1 mouse cellular context compared by ENCODE assay signal in the genomic region with DNA sequence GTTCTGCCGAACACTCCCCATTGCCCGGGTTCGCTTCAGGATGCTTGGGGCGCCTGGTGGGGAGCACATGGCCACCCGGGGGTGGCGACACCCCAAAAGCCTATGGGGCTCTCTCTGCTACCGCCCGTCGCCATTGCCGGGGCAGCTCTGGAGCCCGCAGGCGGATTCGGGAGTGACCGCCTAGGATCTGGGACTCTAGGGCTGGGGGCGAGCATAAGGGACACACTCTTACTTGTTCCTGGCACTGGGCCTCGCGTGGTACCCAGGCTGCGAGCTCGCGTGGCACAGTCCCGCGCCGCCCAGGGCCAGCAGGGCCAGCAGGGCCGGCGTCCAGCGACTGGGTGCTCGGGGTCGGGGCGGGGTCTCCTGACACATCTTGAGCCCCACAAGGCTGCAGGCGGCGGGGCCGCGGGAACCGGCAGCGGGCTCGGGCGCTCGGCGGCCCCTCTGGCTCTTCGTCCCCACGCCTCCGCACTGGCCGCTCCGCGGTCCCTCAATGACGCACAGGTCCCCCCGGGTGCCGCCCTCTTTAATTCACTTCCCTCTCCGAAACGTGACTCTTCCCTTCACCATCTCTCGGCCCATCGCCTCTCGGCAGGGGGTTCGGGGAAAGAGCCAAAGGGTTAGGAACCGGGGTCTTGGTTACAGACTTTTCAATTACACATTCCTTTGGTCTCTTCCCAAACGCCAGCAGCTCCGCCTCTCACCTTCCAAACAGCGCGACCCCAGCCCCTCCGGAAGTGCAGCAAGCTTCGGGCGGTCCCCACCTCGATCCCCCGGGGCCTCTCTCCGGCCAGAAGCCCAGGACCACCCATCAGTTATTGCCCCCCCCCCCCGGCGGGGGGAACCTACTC.
TF ChIP-seq lines count a peak whose summit lies in the region.

No protein-coding gene starts in this region.

TF ChIP-seq in MEL, 35 proteins besides CTCF, POLR2A, EP300 and RAD21 (continued from another document):
- TF ChIP-seq NELFE (IDR thresholded peaks at IDR 0.05; ENCODE audit: low read depth, low read length) = peak; percentile 60; the same call in 1 of the 2 replicates
- TF ChIP-seq TCF12 (IDR thresholded peaks at IDR 0.05; ENCODE audit: low read depth, low read length) = no peak
- TF ChIP-seq MAX (IDR thresholded peaks at IDR 0.05; ENCODE audit: low read length) = peak; percentile 35
- no peak for TF ChIP-seq ZKSCAN1 (IDR thresholded peaks at IDR 0.05; ENCODE audit: low read depth, low read length)
